Mouse (Mus musculus) heart, embryonic 16.5 days (tissue): ENCODE results near the gene Gm49366. TPM values are rescaled to one million over a fixed set of nuclear protein-coding genes. Genes with fewer than 3 reads are reported as not detected.

Experiments
- polyA plus RNA-seq: library from polyadenylated mRNA; unstranded; fragments of >200 nt; fragmentation: Nextera tagmentation; extraction: Ambion mirVana; gene quantifications from 2 replicates; pipeline ENCODE4 v1.2.1, GENCODE M21; 2015

The Gm49366 gene
- polyA plus RNA-seq, 1 experiment from 2014 or later: not detected

Other genes with a start within 250 kb of the Gm49366 start
- 30.4 and 30.6 TPM in 2 replicates for gene Numb, start 117.0 kb upstream of the Gm49366 start, polyA plus RNA-seq
- 7.9 TPM in 2 replicates for gene Riox1, start 88.3 kb upstream of the Gm49366 start, polyA plus RNA-seq
- not detected in 2 replicates for gene Heatr4, start 54.1 kb upstream of the Gm49366 start, polyA plus RNA-seq
- 75.6 and 85.0 TPM in 2 replicates for gene Acot2, start 51.1 kb upstream of the Gm49366 start, polyA plus RNA-seq
- 31.0 and 34.0 TPM in 2 replicates for gene Acot1, start 29.4 kb upstream of the Gm49366 start, polyA plus RNA-seq
- 0.66 and 0.96 TPM in 2 replicates for gene Acot4, start 556 bp upstream of the Gm49366 start, polyA plus RNA-seq
- 0.70 and 0.92 TPM in 2 replicates for gene Acot3, start 13.2 kb downstream of the Gm49366 start, polyA plus RNA-seq
- 0.14 and 0.22 TPM in 2 replicates for gene Acot5, start 30.4 kb downstream of the Gm49366 start, polyA plus RNA-seq
- gene Acot6, start 61.7 kb downstream of the Gm49366 start, polyA plus RNA-seq: 0.85 and 1.3 TPM in 2 replicates
- gene Dnal1, start 75.4 kb downstream of the Gm49366 start, polyA plus RNA-seq: 3.5 and 4.0 TPM in 2 replicates
- gene Pnma1, start 109.6 kb downstream of the Gm49366 start, polyA plus RNA-seq: 0.59 and 0.60 TPM in 2 replicates
- gene Elmsan1, start 179.9 kb downstream of the Gm49366 start, polyA plus RNA-seq: 7.1 and 7.5 TPM in 2 replicates
- gene Ptgr2, start 246.3 kb downstream of the Gm49366 start, polyA plus RNA-seq: 98.0 and 103 TPM in 2 replicates